23 mouse cellular contexts compared by ENCODE assay signal in genomic region chr6:84543516-84543915, GRCm38 (mm10). TPM values are rescaled to one million over a fixed set of nuclear protein-coding genes. Genes with fewer than 3 reads are reported as not detected.
A peak's percentile ranks its signal among the peaks of the same experiment; 100 is the strongest.
DNase-seq lines count a peak whose midpoint lies in the region; ATAC-seq lines count a peak whose summit lies in the region.
"Had no signal": no experiment of that assay in that cellular context is flagged by ENCODE, and none has a peak within 500 bp of the region (broad histone marks: within the 10 kb centered on the region; RNA-seq: fewer than 3 reads in every experiment).

No protein-coding gene starts in this region.

- no peak overlapping the region for H3K4me3 ChIP-seq in forebrain, embryonic 10.5 days
- H3K4me3 ChIP-seq in forebrain, embryonic 13.5 days: no peak overlapping the region
- no peak overlapping the region for H3K4me3 ChIP-seq in embryonic facial prominence, embryonic 11.5 days (ENCODE audit: low read depth, low read length)
- H3K4me3 ChIP-seq: heart, embryonic 10.5 days; hindbrain, embryonic 15.5 days; intestine, embryonic 15.5 days; limb, embryonic 13.5 days; liver, embryonic 12.5 days; stomach, embryonic 15.5 days had no signal

- 33% methylated on average over 5 of the region's 5 CpGs for WGBS in forebrain, embryonic 10.5 days
- 41% methylated on average over 5 of the region's 5 CpGs for WGBS in forebrain, embryonic 13.5 days
- 17% methylated on average over 5 of the region's 5 CpGs for WGBS in embryonic facial prominence, embryonic 11.5 days

- ATAC-seq in forebrain, embryonic 13.5 days: no peak
- no peak for ATAC-seq in embryonic facial prominence, embryonic 11.5 days (replicated peaks; ENCODE audit: insufficient number of reproducible peaks, low FRiP score, low TSS enrichment, low read depth)
- ATAC-seq in megakaryocyte, adult 5-6 weeks (ENCODE audit: poor library complexity, severe bottlenecking): no peak
- ATAC-seq: forebrain, postnatal 0 days; intestine, embryonic 15.5 days; liver, embryonic 12.5 days had no signal

- no peak overlapping the region for H3K4me2 ChIP-seq in forebrain, embryonic 13.5 days
- no peak overlapping the region for H3K4me2 ChIP-seq in embryonic facial prominence, embryonic 11.5 days (ENCODE audit: low read depth, low read length)
- H3K4me2 ChIP-seq: hindbrain, embryonic 15.5 days; intestine, embryonic 15.5 days; limb, embryonic 13.5 days; liver, embryonic 12.5 days; midbrain, embryonic 11.5 days; stomach, embryonic 15.5 days had no signal

- 0 out of 2 replicates have a peak overlapping the region, but pooled peaks have one; percentile 20 for H3K27ac ChIP-seq in forebrain, embryonic 10.5 days
- H3K27ac ChIP-seq in forebrain, embryonic 13.5 days: no peak overlapping the region
- no peak overlapping the region for H3K27ac ChIP-seq in embryonic facial prominence, embryonic 11.5 days (replicated peaks; ENCODE audit: low read depth, low read length)
- H3K27ac ChIP-seq: heart, embryonic 10.5 days; hindbrain, embryonic 15.5 days; intestine, embryonic 15.5 days; limb, embryonic 13.5 days; liver, embryonic 12.5 days; stomach, embryonic 15.5 days had no signal

- H3K9me3 ChIP-seq in forebrain, embryonic 10.5 days: no peaks in the 10 kb centered on the region
- H3K9me3 ChIP-seq in forebrain, embryonic 13.5 days (replicated peaks): no peaks in the 10 kb centered on the region
- H3K9me3 ChIP-seq in embryonic facial prominence, embryonic 11.5 days (replicated peaks; ENCODE audit: control insufficient read depth, low read length): no peaks in the 10 kb centered on the region
- H3K9me3 ChIP-seq: heart, embryonic 10.5 days; hindbrain, embryonic 15.5 days; intestine, embryonic 15.5 days; limb, embryonic 13.5 days; liver, embryonic 12.5 days; stomach, embryonic 15.5 days had no signal

- H3K27me3 ChIP-seq in forebrain, embryonic 10.5 days (ENCODE audit: poor library complexity, severe bottlenecking): no peaks in the 10 kb centered on the region
- no peaks in the 10 kb centered on the region for H3K27me3 ChIP-seq in forebrain, embryonic 13.5 days
- H3K27me3 ChIP-seq in embryonic facial prominence, embryonic 11.5 days (ENCODE audit: control insufficient read depth, insufficient read depth, low read length): no peaks in the 10 kb centered on the region
- H3K27me3 ChIP-seq: hindbrain, embryonic 15.5 days; intestine, embryonic 15.5 days; limb, embryonic 13.5 days; liver, embryonic 12.5 days; stomach, embryonic 15.5 days had no signal

- DNase-seq in forebrain, embryonic 10.5 days (ENCODE audit: extremely low spot score, low spot score): no peak
- peak; percentile 44 for DNase-seq in ES-CJ7 (ENCODE audit: low read depth, low spot score)
- peak; percentile 32 for DNase-seq in adrenal gland, adult 8-10 months
- DNase-seq in embryonic facial prominence, embryonic 11.5 days (ENCODE audit: low spot score): peak; percentile 31
- DNase-seq in kidney, adult 8-10 months: no peak
- DNase-seq: B cell, adult 2 months; cerebellum, adult 11 months; cerebellum, adult 9-11 months; forebrain, postnatal 0 days; kidney, postnatal 36 days; layer of hippocampus, postnatal 36 days; right cerebral cortex, adult 18-20 months; thymus, postnatal 25 days had no signal

- H3K36me3 ChIP-seq in forebrain, embryonic 10.5 days (replicated peaks): no peaks in the 10 kb centered on the region
- no peaks in the 10 kb centered on the region for H3K36me3 ChIP-seq in forebrain, embryonic 13.5 days (ENCODE audit: poor library complexity, severe bottlenecking)
- no peaks in the 10 kb centered on the region for H3K36me3 ChIP-seq in embryonic facial prominence, embryonic 11.5 days (replicated peaks; ENCODE audit: control insufficient read depth, insufficient read depth, low read depth, low read length)
- H3K36me3 ChIP-seq: heart, embryonic 10.5 days; hindbrain, embryonic 15.5 days; intestine, embryonic 15.5 days; limb, embryonic 13.5 days; liver, embryonic 12.5 days; stomach, embryonic 15.5 days had no signal

- peaks cover 12% of the 10 kb centered on the region; the same call in 1 of the 2 replicates for H3K4me1 ChIP-seq in forebrain, embryonic 10.5 days
- no peaks in the 10 kb centered on the region for H3K4me1 ChIP-seq in forebrain, embryonic 13.5 days
- no peaks in the 10 kb centered on the region for H3K4me1 ChIP-seq in embryonic facial prominence, embryonic 11.5 days (ENCODE audit: control insufficient read depth, insufficient read depth, low read length)
- H3K4me1 ChIP-seq: hindbrain, embryonic 15.5 days; intestine, embryonic 15.5 days; liver, embryonic 12.5 days; stomach, embryonic 15.5 days had no signal

- no peak overlapping the region for H3K9ac ChIP-seq in forebrain, embryonic 13.5 days
- no peak overlapping the region for H3K9ac ChIP-seq in embryonic facial prominence, embryonic 11.5 days (replicated peaks; ENCODE audit: low read length)
- H3K9ac ChIP-seq: forebrain, postnatal 0 days; hindbrain, embryonic 15.5 days; intestine, embryonic 15.5 days; limb, embryonic 13.5 days; liver, embryonic 12.5 days; stomach, embryonic 15.5 days had no signal

RNA-seq across cellular contexts. Expression of gene Cyp26b1, which starts 50.2 kb away (rescaled TPM):
- 0.90 and 1.2 TPM in 2 replicates for polyA plus RNA-seq in forebrain, embryonic 10.5 days (2016; fragmentation: Nextera tagmentation; extraction: Ambion mirVana)
- polyA plus RNA-seq in forebrain, embryonic 13.5 days (2015; fragmentation: Nextera tagmentation; extraction: Ambion mirVana): 0.63 and 2.9 TPM in 2 replicates
- total RNA-seq in adrenal gland, adult 8-10 months (2022): 10 to 100 TPM in 2 of 4 experiments, 1 to 10 TPM in 2; 6.6 to 57.7 (median 15.7) TPM
- polyA plus RNA-seq in embryonic facial prominence, embryonic 11.5 days (2014; fragmentation: Nextera tagmentation; extraction: Ambion mirVana): 8.6 and 9.0 TPM in 2 replicates
- total RNA-seq in megakaryocyte, adult 5-6 weeks (2015): not detected in 2 replicates
- total RNA-seq in megakaryocyte, adult 5-6 weeks (2017): not detected in 2 replicates
- total RNA-seq: CH12.LX had no signal

Comparison
In these comparisons a context has a peak if more than half of its experiments do, and no peak if none do; other contexts are left out.
1. DNase-seq: peak in ES-CJ7 (single experiment), adrenal gland, adult 8-10 months (single experiment) and embryonic facial prominence, embryonic 11.5 days (single experiment); none in forebrain, embryonic 10.5 days (single experiment) and kidney, adult 8-10 months (0 of 2).